Mouse (Mus musculus): ENCODE data around the gene Gm19668. TPM values are rescaled to one million over a fixed set of nuclear protein-coding genes. Genes with fewer than 3 reads are reported as not detected.

Gm19668 gene
- polyA plus RNA-seq, 2 experiments: not detected

DNA sequence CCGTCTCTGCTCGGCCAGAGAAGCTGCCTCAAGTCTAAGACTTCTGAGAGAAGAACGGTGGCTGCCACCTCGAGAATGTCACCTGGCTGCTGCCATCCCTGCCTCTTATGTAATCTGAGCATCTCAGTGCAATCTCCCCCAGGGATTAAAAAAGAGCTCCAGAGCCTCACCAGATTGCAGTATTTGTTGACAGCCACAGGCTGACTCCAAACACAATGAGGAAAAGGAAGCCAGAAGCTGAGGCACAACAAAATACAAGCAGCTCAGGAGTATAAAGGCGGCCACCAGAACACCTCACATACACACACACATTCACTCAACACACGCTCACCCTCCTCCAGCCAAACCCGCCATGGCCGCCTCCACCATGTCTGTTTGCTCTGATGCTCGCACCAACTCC, 36.7 kb upstream of the Gm19668 start, which contains the start of gene Krtap10-10:
Krtap10-10 (plus strand) TSS at position 301 of the 400 bp plus-strand sequence.
- H3K9me3 ChIP-seq (ENCODE audit: control insufficient read depth, low read length): no peaks in the 10 kb centered on the region
- H3K4me3 ChIP-seq (replicated peaks; ENCODE audit: low read length): no peak within 1 kb of the TSS
- no peak for TF ChIP-seq POLR2A (IDR thresholded peaks at IDR 0.05; ENCODE audit: borderline replicate concordance, extremely low read depth, insufficient read depth, insufficient read length)
- no peaks in the 10 kb centered on the region for H3K27me3 ChIP-seq (ENCODE audit: control insufficient read depth, insufficient read depth, low read length)
- no peak within 1 kb of the TSS for H3K9ac ChIP-seq (ENCODE audit: low read depth, low read length, severe bottlenecking)
- H3K36me3 ChIP-seq (ENCODE audit: control insufficient read depth, insufficient read depth, low read length): no peaks in the 10 kb centered on the region
- 64% methylated on average over 8 of the region's 9 CpGs for WGBS
- no peak within 1 kb of the TSS for H3K4me2 ChIP-seq (replicated peaks; ENCODE audit: low read depth, low read length, severe bottlenecking)
- no peaks in the 10 kb centered on the region for H3K4me1 ChIP-seq (ENCODE audit: control insufficient read depth, insufficient read depth, low read length)
- no peak within 1 kb of the TSS for H3K27ac ChIP-seq (replicated peaks; ENCODE audit: low read depth, low read length)
- DNase-seq (ENCODE audit: low spot score) (no peak), ATAC-seq (ENCODE audit: low FRiP score, low read depth) (no peak)

DNA sequence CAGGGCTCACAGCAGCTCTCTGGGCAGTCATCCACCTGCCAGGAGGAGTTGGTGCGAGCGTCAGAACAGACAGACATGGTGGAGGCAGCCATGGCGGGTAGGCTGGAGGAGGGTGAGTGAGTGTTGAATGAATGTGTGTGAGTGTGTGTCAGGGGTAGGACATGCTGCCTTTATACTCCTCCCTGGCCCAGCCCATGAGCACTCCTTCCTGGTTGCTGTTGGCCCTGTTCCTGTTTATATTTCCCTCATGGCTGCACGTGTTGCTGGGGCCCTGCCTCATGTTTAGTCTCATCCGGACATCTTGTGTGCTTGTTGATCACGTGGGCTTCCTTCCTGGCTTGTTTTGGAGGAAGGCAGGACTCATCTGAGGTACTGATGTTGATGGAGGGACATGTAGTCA, 28.0 kb upstream of the Gm19668 start, which contains the start of gene Krtap10-4:
Krtap10-4 (minus strand) TSS at position 145 of the 400 bp plus-strand sequence.
- Histone ChIP-seq H3K4me1 (ENCODE audit: control insufficient read depth, insufficient read depth, low read length) (no peaks in the 10 kb centered on the region), H3K9me3 (ENCODE audit: control insufficient read depth, low read length) (peaks cover 6% of the 10 kb centered on the region; the same call in 1 of the 2 replicates), H3K9ac (ENCODE audit: low read depth, low read length, severe bottlenecking) (no peak within 1 kb of the TSS), H3K27ac (replicated peaks; ENCODE audit: low read depth, low read length) (no peak within 1 kb of the TSS), H3K36me3 (ENCODE audit: control insufficient read depth, insufficient read depth, low read length) (no peaks in the 10 kb centered on the region), H3K27me3 (ENCODE audit: control insufficient read depth, insufficient read depth, low read length) (no peaks in the 10 kb centered on the region), H3K4me2 (replicated peaks; ENCODE audit: low read depth, low read length, severe bottlenecking) (no peak within 1 kb of the TSS), H3K4me3 (replicated peaks; ENCODE audit: low read length) (no peak within 1 kb of the TSS)
- ATAC-seq (ENCODE audit: low FRiP score, low read depth): no peak
- WGBS: 57% methylated on average over 6 of the region's 6 CpGs
- no peak for TF ChIP-seq POLR2A (IDR thresholded peaks at IDR 0.05; ENCODE audit: borderline replicate concordance, extremely low read depth, insufficient read depth, insufficient read length)
- DNase-seq (ENCODE audit: low spot score): no peak

DNA sequence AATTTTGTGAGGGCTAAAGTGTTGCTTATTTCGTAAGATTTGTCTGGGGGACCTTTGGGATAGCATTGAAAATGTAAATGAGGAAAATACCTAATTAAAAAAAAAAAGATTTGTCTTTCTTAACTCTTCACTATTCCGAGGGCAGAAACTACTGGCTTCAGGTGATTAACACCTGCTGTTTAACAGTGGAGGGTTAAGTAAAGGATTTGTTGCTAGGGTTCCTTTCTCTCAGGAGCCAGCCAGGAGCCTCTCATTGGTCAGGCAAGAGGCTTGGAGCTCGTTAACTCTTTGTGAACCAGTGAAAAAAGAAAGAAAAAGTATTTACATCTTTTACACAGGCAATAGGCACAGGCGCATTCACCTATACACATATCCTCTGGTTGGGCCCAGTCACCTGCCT, 20.3 kb upstream of the Gm19668 start:
- no peak for ATAC-seq (ENCODE audit: low FRiP score, low read depth)
- no peak overlapping the region for H3K9ac ChIP-seq (ENCODE audit: low read depth, low read length, severe bottlenecking)
- no peaks in the 10 kb centered on the region for H3K4me1 ChIP-seq (ENCODE audit: control insufficient read depth, insufficient read depth, low read length)
- no peaks in the 10 kb centered on the region for H3K27me3 ChIP-seq (ENCODE audit: control insufficient read depth, insufficient read depth, low read length)
- no peak overlapping the region for H3K27ac ChIP-seq (replicated peaks; ENCODE audit: low read depth, low read length)
- TF ChIP-seq POLR2A (IDR thresholded peaks at IDR 0.05; ENCODE audit: borderline replicate concordance, extremely low read depth, insufficient read depth, insufficient read length): no peak
- no peak for DNase-seq (ENCODE audit: low spot score)
- 35% methylated on average over 4 of the region's 4 CpGs for WGBS
- H3K9me3 ChIP-seq (ENCODE audit: control insufficient read depth, low read length): peaks cover 6% of the 10 kb centered on the region; the same call in 1 of the 2 replicates
- H3K4me3 ChIP-seq (replicated peaks; ENCODE audit: low read length): no peak overlapping the region
- H3K4me2 ChIP-seq (replicated peaks; ENCODE audit: low read depth, low read length, severe bottlenecking): no peak overlapping the region
- no peaks in the 10 kb centered on the region for H3K36me3 ChIP-seq (ENCODE audit: control insufficient read depth, insufficient read depth, low read length)

DNA sequence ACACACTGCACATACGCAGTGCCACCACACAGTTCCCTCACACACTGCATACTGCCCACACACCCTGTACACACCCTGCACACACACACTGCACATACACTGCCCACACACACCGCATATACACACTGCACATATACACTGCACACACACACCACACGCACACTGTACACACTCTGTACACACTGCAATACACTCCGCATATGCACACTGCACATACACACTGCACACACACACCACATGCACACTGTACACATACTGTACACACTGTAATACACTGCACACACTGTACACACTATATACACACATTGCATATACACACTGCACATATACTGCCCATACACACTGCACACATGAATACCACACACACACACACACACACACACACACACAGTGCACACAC, 19.6 kb upstream of the Gm19668 start:
- ATAC-seq (ENCODE audit: low FRiP score, low read depth) (no peak), DNase-seq (ENCODE audit: low spot score) (no peak)
- no peak overlapping the region for H3K9ac ChIP-seq (ENCODE audit: low read depth, low read length, severe bottlenecking)
- no peak overlapping the region for H3K27ac ChIP-seq (replicated peaks; ENCODE audit: low read depth, low read length)
- H3K9me3 ChIP-seq (ENCODE audit: control insufficient read depth, low read length): no peaks in the 10 kb centered on the region
- no peaks in the 10 kb centered on the region for H3K4me1 ChIP-seq (ENCODE audit: control insufficient read depth, insufficient read depth, low read length)
- H3K36me3 ChIP-seq (ENCODE audit: control insufficient read depth, insufficient read depth, low read length): no peaks in the 10 kb centered on the region
- no peaks in the 10 kb centered on the region for H3K27me3 ChIP-seq (ENCODE audit: control insufficient read depth, insufficient read depth, low read length)
- no peak for TF ChIP-seq POLR2A (IDR thresholded peaks at IDR 0.05; ENCODE audit: borderline replicate concordance, extremely low read depth, insufficient read depth, insufficient read length)
- H3K4me2 ChIP-seq (replicated peaks; ENCODE audit: low read depth, low read length, severe bottlenecking): no peak overlapping the region
- 93% methylated on average over 4 of the region's 4 CpGs for WGBS
- no peak overlapping the region for H3K4me3 ChIP-seq (replicated peaks; ENCODE audit: low read length)

DNA sequence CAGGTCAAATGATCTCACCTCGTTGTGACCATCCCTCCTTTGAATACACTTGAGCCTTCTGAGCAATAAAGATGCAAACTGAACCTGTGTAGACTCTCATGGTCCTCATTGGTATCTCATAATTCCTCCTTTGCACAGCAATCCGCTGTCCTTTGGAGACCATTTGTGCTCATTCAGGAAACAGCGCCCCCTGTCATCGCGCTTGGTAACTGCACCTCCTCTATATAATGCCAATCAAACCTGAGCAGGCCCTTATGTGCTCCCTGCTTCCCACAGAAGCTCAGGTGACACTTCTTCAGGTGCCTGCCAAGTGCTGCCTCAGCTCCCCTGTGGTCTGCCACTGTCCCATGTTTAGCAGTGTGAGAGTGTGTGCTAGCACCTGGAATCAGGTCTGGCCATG, 16.6 kb upstream of the Gm19668 start:
- Histone ChIP-seq H3K9me3 (ENCODE audit: control insufficient read depth, low read length) (no peaks in the 10 kb centered on the region), H3K27me3 (ENCODE audit: control insufficient read depth, insufficient read depth, low read length) (no peaks in the 10 kb centered on the region), H3K4me1 (ENCODE audit: control insufficient read depth, insufficient read depth, low read length) (no peaks in the 10 kb centered on the region), H3K4me3 (replicated peaks; ENCODE audit: low read length) (no peak overlapping the region), H3K27ac (replicated peaks; ENCODE audit: low read depth, low read length) (no peak overlapping the region), H3K4me2 (replicated peaks; ENCODE audit: low read depth, low read length, severe bottlenecking) (no peak overlapping the region), H3K9ac (ENCODE audit: low read depth, low read length, severe bottlenecking) (no peak overlapping the region), H3K36me3 (ENCODE audit: control insufficient read depth, insufficient read depth, low read length) (no peaks in the 10 kb centered on the region)
- 29% methylated on average over 5 of the region's 5 CpGs for WGBS
- no peak for TF ChIP-seq POLR2A (IDR thresholded peaks at IDR 0.05; ENCODE audit: borderline replicate concordance, extremely low read depth, insufficient read depth, insufficient read length)
- DNase-seq (ENCODE audit: low spot score) (no peak), ATAC-seq (ENCODE audit: low FRiP score, low read depth) (no peak)

DNA sequence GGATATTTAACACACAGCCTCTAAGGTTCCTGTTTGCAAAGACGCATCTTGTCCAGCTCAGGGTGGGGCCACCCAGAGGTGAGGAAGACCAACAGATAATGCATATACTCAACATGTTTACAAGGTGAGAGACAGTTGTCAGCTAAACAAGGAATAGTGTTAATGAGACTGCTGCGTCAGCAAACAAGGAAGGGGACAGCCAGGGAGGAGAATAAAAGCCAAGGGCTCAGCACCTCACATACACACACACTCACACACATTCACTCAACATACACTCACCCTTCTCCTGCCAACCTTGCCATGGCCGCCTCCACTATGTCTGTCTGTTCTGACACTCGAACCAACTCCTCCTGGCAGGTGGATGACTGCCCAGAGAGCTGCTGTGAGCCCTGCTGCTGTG, 15.4 kb upstream of the Gm19668 start, which contains the start of gene Gm2696:
Gm2696 (plus strand) TSS at position 301 of the 400 bp plus-strand sequence.
- Histone ChIP-seq H3K27ac (replicated peaks; ENCODE audit: low read depth, low read length) (no peak within 1 kb of the TSS), H3K4me1 (ENCODE audit: control insufficient read depth, insufficient read depth, low read length) (no peaks in the 10 kb centered on the region), H3K27me3 (ENCODE audit: control insufficient read depth, insufficient read depth, low read length) (no peaks in the 10 kb centered on the region), H3K4me2 (replicated peaks; ENCODE audit: low read depth, low read length, severe bottlenecking) (no peak within 1 kb of the TSS), H3K4me3 (replicated peaks; ENCODE audit: low read length) (no peak within 1 kb of the TSS), H3K36me3 (ENCODE audit: control insufficient read depth, insufficient read depth, low read length) (no peaks in the 10 kb centered on the region), H3K9ac (ENCODE audit: low read depth, low read length, severe bottlenecking) (no peak within 1 kb of the TSS), H3K9me3 (ENCODE audit: control insufficient read depth, low read length) (no peaks in the 10 kb centered on the region)
- WGBS: 48% methylated on average over 4 of the region's 4 CpGs
- ATAC-seq (ENCODE audit: low FRiP score, low read depth) (no peak), DNase-seq (ENCODE audit: low spot score) (no peak)
- TF ChIP-seq POLR2A (IDR thresholded peaks at IDR 0.05; ENCODE audit: borderline replicate concordance, extremely low read depth, insufficient read depth, insufficient read length): no peak

Data from limb, embryonic 14.5 days (tissue).